Mouse (Mus musculus) layer of hippocampus, postnatal 36 days (tissue): ENCODE measurements around the gene Neu2. TPM values are rescaled to one million over a fixed set of nuclear protein-coding genes. Genes with fewer than 3 reads are reported as not detected.

ENCODE experiments used
- DNase-seq, 2 experiments: peaks; one replicate each; pipeline ENCODE4 v3.0.0; 2022
- total RNA-seq, 2 experiments: library from RNA; stranded (reverse); gene quantifications; 2 replicates each; pipeline ENCODE4 v1.2.3; 2021

Gene Neu2
- total RNA-seq, 2 experiments from 2014 or later = 0.30 to 0.33 TPM

DNA sequence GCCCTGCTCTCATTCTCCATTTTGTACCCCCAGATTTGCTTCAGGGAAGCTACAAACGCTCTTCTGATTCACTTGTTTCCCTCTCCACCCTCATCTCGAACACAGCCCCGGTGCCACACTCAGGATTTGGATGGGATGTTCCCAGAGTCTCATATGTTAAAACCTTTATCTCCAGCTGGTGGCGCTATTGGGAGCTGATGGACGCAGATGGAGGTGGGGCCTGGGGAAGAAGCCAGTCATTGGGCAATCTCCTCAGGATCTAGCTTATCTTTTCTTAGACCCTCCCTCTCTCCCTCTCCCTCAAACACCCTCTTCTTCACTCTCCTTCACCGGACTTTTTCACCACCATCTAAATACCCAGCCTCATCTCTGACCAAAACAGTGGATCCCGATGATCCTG is 31.9 kb downstream of the Neu2 start:
- DNase-seq = no peak

DNA sequence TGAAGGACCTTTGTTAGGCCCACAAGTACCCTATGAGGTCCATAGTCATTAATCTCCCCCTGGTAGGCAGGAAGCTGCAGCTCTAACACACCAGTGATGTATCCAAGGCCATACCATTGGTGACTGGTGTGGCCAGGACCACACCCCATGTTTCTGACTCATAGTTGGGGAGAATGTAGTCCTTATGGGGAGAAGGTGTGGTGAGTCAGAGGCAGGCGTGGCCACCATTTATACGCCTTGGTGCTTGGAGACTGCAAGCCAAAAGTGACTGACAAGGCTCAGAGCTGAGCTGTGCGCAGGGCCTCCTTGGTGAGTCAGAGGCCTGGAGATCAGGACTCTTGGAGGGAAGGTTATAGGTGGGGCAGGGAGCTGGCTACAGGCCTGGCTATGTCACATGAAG is 41.3 kb downstream of the Neu2 start:
- no peak for DNase-seq

DNA sequence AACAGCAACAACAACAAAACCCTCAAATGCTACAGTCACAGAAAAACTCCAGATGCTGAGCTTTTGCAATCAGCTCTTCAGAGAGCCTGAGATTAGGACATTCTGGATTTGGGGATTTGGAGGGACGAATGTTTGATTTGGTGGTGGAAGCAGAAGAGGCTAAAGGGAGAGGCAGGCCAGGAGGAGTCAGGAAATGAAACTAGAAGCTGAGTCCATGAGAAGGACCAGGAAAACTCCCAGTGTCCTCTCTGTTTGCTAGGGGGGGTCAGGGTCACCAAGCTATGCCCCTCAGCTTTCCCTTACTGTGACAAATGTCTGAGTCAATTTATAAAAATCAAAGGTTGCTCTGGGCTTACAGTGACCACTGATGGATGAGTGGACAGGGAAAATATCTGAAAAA is 43.9 kb downstream of the Neu2 start:
- no peak for DNase-seq

DNA sequence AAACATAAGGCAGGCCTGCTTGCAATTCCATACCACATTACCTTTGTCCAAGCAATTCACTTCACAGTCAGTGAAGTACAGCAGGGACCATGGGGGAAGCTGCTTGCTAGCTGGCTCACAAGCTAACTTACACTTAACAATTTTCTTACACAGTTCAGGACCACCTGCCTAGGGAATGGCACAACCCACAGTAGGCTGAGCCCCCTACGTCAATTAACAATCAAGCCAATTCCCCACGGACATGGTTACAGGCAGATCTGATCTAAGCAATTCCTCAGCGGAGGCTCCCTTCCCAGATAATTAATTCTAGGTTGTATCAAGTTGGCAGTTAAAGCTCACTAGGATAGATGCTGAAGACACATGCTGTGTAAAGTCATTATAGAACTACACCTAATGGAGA is 53.3 kb downstream of the Neu2 start:
- DNase-seq = no peak

DNA sequence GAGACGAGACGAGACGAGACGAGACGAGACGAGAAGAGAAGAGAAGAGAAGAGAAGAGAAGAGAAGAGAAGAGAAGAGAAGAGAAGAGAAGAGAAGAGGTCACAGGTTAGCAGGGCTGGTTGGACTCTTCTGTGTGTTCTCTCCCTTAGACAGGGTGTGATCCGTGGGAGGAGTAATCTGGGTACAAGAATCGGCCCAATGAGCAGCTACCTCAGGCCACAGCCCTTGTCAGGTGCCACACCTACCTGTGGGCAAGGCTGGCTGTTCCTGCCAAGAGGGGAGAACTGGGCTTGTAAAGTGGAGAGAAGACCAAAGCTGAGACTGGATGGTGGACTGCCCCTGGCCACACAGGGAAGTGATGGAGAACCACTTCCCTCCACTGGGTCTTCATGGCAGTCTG is 56.1 kb downstream of the Neu2 start:
- DNase-seq = no peak

DNA sequence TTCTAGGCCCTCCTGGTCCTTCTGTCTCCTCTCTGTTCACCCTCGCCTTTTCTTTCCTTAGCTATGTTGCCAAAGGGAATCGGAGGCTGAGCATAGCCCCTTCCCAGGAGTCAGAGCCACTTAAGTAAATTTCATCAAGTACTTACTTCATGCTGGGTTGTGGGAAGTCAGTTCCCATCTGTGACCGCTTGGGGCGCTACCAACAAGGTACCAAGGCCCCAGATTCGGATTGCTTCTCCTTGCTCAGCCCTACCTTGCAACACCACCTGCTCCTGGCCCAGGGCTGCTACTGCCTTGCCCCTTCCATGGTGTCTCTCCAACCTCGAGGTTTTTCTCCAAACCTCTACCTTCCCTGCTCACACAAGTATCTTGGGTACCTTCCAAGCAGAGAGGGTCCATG is 58.7 kb downstream of the Neu2 start:
- no peak for DNase-seq

DNA sequence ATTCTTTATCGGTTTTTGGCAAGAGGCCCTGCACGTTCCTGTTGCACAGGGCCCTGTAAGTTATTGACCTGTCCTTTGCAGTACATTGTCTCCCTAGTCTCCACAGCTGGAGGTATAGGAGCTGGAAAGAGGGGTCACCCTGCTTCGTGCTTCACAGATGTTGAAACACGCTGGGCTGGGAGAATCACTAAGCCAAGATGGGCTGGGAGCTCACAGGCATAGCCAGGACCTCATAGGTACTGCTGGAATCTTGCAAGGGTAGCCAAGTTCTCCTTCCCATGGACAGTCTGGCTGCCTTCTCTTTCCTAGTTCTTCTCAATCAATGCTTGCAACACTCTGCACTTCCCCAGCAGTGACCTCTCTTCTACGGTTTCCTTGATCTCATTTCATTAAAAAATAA is 63.6 kb downstream of the Neu2 start:
- no peak for DNase-seq

DNA sequence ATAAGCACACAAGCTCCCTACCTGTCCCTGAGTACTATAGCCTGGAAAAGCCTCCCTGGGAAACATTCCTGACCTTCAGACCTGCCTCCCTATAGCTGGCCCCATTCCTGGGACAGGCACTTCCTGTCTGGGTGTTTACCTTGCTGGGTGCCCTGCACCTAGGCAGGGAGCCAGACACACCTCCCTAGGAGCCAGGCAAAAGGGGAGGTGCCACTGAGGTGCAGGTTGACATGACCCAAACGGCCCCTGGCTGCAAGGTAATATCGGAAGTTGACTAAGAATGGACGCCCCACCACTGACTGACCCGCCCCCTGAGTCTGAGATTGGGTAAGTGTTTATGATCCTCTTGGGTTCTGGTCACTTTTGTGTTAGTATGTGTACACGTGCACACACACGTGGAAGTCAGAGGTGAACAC is 64.1 kb downstream of the Neu2 start, which contains the start of gene Ngef:
Gene Ngef (minus strand): TSS at position 71 of the 416 bp plus-strand sequence.
- no peak for DNase-seq

DNA sequence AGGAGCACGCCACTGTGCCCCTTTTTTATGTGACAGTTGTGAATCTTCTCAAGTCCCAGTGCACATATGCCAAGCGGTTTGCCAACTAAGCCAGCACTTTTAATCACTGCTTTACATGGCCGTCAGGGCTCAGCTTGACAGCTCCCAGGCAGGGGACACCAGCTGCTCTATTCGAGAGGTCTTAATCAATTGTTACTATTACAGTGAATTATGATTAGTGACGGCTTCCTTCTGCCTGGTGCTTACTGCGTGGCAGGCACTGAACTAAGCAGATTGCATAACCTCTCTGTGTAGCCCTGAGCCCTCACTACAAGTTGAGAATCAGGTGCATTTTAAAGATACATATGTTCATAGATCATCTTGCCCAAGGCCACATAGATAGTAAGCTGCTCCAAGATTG is 64.7 kb downstream of the Neu2 start:
- peak; percentile 5 to 9 for DNase-seq

DNA sequence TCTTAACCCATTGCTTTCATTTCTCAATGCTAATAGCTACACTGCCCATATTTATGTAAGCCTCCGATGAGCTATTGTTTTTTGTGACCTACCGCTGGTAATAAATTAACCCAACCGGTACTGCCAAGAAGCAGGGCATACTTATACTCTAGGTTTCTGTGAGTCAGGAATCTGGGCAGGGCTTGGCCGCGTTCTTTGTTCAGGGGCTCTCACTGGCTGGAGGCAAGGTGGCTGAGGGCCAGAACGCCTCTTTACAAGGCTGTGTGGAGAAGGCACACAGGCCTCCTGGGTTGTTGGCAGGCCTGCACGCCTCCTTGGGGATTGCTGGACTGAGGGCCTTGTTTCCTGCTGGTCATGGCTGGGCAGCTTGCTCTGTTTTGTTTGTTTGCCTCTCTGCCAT is 65.1 kb downstream of the Neu2 start:
- DNase-seq = peak; percentile 15 to 63

DNA sequence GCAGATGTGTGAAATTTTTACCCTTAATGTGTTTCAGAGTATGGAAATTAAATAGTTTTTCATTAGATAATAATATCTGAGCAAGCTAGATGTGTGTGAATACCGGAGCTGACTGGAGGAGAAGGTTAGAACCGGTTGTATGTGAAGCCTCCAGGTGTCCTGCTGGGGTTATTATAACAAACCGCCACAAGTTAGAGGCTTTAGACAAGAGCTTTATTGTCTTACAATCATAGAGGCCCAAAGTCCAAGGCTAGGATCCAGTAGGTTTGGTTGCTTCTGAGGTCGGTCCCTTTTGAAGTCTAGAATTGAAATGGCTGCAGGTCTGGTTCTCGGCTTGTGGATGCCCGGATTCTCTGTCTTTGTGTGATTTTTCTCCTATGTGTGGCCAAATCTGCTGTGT is 69.3 kb downstream of the Neu2 start:
- no peak for DNase-seq

DNA sequence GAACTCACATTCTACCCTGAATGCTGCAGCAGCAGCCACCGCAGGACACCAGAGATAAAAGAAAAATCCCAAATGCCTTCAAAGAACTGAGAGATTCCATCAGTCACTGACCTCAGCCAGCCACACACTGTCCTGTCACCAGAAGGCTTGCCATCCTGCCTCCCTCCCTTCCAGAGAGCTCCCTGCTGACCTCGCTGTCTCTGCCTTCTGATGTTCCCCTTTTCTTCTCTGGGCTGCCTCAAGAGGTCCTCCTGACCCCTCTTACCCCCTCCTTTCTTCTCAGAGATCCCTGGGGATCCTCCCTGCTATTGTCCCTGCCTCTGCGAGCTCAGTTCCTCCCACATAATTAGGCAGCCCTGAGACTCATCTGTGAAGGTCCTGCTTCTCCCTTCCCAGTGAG is 71.1 kb downstream of the Neu2 start:
- no peak for DNase-seq

DNA sequence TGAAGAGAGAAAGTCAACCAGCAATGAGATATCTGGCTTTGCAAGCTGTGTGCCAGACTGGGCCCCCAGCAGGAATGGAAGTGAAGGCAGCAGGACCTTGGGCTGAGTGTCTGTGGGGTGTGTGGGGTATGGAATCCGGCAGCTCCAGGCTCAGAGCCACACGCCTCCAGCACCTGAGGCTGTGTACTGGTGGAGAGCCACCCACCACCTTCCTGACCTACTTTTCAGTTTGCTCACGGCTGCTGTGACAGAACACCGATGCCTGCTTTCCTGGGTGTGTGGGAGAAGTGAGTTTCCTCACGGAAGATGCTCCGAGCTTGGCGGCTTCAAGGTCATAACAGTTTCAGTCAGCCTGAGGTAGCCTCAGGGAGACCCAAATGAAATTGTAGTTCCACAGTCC is 79.5 kb downstream of the Neu2 start:
- DNase-seq = no peak

DNA sequence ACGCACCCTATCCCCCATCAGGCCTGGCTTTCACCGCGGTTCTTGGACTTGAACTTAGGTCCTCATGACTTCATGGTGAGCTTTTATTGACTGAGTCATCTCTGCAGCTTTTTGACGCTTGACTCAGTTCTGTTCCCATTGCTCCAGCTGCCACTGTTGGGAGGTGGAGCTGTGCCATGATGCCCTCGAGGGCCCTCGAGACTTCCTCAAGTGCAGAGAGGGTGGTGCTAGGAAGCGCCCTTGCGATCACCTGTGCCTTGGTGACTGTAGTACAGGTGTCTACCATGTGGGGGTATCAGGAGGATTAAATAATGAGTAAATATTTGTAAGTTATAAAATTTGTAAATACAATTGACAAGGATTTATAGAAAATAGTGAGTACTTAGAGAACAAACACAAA is 80.3 kb downstream of the Neu2 start:
- no peak for DNase-seq

DNA sequence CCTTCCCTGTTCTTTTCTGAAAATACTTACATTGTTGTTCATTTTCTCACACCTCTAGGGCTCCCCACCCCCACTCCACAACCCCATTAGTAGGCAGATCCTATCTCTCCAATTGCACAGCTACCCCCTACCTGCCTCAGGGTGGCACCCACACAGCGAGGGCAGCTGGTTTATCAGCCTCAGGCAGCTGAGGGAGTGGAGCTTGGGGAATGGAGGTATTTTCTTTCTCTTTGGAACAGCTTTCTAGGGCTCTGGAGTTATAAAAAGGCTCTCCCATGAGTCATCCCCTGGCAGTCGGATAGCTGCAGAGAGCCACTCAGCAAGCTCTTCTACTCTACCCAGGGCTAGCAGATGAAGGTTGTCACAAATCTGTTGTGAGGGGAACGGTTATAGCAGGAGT is 84.6 kb downstream of the Neu2 start:
- peak; percentile 16 to 26 for DNase-seq

DNA sequence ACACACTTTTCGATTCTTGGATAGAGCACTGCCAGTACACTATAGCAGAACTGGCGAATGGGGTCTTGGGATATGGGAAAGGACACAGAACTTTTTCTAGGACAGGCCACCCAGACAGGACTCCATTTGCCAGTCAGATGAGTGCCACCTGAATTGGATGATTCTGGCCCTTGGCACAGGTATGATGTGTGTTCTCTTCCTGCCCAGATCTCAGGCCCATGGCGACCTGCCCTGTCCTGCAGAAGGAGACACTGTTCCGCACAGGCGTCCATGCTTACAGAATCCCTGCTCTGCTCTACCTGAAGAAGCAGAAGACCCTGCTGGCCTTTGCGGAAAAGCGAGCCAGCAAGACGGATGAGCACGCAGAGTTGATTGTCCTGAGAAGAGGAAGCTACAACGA is 85.0 kb downstream of the Neu2 start:
- DNase-seq = no peak

DNA sequence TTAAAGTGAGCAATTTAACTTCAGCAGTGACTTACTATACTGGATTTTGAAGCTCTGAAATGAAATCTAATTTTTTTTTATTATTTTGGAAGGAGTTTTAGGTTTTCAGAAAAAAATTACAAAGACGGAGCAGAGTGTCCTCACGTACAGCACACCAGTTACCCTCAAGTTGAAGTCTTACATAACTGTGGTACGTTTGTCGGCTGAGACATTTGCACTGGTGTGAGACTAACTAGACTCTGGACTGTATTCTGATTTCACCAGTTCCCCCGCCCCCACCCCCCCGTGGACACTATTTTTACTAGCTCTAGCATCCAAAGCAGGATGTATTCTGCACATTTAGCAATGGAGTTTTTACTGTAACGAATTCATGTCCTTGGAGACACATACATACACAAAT is 90.8 kb downstream of the Neu2 start:
- no peak for DNase-seq

DNA sequence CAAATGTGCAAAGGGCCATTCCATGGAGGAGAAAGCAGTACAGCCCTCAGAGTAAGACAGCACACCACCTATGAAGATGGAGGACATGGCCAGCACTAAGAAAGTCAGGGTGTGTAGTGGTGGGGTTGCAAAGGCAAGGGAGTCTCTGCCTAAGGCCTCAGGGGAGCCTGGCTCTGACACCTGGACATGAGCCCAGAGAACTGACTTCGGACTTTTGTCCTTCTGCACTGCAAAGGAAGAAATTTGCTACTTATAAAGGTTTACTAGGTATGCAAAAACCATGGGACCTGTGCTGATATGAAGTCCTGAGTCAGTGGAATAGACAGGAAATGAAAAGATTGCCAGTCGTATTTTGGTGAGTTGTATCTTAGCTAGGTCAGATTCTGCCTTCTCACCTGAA is 92.1 kb downstream of the Neu2 start:
- DNase-seq = no peak

DNA sequence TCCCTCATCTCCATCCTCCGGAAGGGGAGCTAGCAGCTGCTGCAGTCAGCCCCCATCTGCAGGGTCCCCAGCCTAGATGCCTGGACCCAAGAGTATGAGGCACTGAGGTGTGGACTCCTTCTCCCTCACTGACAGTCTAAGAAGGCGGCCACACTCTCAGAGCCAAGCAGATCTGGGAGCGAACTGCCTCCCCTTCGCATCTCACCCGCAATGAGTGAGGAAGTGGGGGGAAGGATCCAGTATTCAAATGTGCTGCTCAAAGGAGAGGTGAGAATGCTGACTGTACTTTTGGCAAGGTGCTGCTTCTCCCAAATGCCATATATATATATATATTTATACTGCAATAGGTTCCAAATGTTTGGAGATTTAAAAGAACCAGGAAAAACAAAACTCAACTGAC is 93.7 kb downstream of the Neu2 start:
- no peak for DNase-seq

DNA sequence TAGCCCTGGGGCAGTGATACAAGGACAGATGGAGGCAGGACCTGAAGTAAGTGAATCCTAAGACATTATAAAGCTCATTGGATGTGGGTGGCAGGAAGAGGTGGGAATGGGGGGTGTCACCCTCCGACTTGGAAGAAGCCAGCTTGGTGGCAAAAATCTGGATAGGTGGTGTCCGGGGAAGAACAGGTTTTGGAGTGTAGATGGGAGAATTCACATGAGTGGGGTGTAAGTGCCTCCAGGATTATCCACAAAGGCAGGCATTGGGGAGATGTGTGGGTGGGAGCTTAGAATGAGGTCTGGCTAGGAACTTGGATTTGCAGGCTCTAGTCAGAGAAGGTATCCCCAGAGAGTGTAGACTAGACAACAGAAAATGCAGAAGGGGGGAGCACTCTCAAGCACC is 95.6 kb downstream of the Neu2 start:
- no peak for DNase-seq

DNA sequence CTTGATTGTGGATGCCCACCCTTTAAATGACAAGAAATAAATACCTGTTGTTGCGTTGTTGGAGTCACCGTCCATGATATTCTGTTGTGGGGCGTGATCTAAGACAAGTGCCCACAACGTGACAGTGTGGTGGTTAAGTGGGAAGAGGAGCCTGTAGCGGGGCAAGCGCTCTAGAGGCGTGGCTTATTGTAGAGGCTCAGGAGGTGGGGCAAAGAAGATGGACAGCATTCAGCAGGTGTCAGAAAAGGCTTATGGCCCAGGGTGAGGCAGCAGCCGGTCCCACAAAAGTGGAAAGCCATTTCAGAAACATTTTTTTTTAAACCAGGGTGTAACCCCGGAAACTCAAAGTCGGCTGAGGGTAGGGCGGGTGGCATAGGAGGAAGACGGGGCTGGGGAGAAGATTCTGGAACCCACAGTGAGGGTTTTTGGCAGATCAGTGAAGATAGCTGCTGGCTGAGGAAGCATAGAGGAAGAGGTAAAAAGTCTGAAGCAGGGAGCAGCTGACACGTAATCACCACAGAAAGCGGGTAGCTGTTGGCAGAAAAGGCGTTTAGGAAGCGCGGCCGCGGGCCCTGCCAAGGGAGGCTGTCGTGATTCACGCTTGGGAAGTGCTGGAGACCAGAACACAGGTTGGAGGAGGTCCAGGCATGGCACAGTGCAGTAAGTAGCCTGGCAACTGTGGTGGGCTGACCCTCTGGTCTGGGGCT is 97.8 kb downstream of the Neu2 start:
- DNase-seq = peak; percentile 67 to 70

DNA sequence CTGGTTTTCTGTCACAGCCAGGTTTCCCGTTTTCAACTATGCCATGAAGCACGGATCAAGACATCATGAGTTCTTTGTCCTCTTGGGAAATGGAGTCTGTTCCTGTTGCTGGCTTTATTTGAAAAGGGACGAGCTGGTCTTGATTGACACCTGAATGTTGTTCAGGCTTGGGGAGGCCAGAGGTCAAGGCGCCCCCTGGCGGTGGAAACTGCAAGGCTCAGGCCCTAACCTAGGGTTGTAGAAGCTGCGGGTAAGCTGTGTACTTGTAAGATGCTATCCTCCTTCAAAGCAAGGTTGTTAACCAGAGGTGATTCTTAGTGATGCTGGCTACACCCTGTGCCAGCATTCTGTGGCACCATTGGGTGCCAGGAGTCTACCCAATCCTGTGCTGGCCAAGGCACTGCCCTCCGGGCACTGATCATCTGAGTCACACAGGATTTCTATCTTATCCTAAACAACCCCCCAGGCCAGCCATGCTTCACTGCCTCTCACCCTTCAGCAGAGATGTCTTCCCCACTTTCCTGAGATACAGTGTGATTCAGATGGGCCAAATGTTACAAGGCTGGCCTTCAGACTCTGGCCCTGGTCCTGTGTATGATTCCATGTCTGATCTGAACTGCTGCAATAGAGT is 98.8 kb downstream of the Neu2 start:
- peak in 1 of 2 experiments; percentile 21 for DNase-seq

DNA sequence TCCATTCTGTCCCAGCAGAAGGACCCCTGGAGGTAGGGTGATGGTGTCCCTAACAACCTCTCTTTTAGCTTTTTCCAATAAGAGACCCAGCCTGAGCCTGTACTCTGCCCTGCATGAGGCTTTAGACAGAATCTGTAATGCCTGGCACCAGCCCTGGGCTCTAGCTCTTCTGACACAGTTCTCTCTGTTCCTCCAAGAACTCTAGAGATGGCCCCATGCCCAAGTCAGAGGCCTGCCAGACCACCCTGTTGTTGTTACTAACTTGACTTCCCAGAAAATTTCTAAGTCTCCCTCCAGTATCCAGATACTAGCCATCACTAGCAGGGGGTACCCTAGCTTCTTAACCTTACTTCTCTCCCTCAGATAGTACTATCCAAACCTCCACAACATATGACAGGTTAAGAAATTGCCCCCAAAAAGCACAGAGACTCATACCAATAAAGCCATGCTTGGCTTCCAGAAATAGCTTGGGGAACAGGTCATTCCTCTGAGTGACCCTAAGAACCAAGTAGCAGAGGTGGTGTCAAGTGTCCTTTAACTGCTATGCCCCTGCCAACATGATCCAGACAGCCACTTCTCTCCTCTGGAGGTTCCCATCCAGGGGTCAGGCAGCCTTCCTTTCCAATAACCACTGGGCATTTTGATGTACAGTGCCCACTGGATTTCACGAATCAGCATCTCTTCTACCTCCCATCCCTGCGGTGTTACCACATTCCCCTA is 105.0 kb downstream of the Neu2 start:
- no peak for DNase-seq

DNA sequence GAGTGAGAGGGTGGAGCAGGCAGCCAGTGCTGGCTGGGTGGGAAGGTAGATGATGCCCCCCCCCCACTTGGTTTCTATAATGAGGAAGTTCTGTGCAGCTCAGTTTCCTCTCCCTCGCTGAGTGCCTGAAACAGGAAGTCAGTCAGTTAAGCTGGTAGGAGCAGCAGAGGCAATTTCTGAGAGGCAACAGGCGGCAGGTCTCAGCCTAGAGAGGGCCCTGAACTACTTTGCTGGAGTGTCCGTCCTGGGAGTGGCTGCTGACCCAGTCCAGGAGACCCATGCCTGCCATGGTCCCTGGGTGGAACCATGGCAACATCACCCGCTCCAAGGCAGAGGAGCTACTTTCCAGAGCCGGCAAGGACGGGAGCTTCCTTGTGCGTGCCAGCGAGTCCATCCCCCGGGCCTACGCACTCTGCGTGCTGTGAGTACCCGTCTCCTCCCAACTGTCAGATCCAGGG is 110.6 kb downstream of the Neu2 start, which contains the start of gene Inpp5d:
Gene Inpp5d (plus strand): TSS at position 102 of the 458 bp plus-strand sequence.
- no peak for DNase-seq
